Mouse (Mus musculus) intestine, embryonic 16.5 days (tissue): ENCODE measurements around the gene Hcn2. TPM values are rescaled to one million over a fixed set of nuclear protein-coding genes. Genes with fewer than 3 reads are reported as not detected.
A peak's percentile ranks its signal among the peaks of the same experiment; 100 is the strongest.

ENCODE experiments used
- ATAC-seq: fragments of 200-750 bp; cut with Nextera tagmentation; 2 replicates; pipeline ENCODE4 v1.8.0; 2017; ENCODE audit warnings: moderate TSS enrichment, moderate library complexity
- H3K27ac ChIP-seq: fragments of 300-500 bp; sonication (generic); 2 replicates; pipeline ENCODE4 v1.5.1; 2014; ENCODE audit warnings: mild to moderate bottlenecking, low read length
- H3K27me3 ChIP-seq: fragments of 300-500 bp; sonication (generic); replicated peaks from 2 replicates; pipeline ENCODE4 v1.6.1; 2014; ENCODE audit warnings: low read length, control low read depth, mixed read lengths; ENCODE audit not compliant: control insufficient read depth, insufficient read depth
- H3K36me3 ChIP-seq: fragments of 300-500 bp; sonication (generic); 2 replicates; pipeline ENCODE4 v1.6.1; 2014; ENCODE audit warnings: low read length, control low read depth; ENCODE audit not compliant: control insufficient read depth, insufficient read depth
- H3K4me1 ChIP-seq: fragments of 300-500 bp; sonication (generic); 2 replicates; pipeline ENCODE4 v1.6.1; 2014; ENCODE audit warnings: low read length, control low read depth, mixed read lengths; ENCODE audit not compliant: control insufficient read depth, insufficient read depth
- H3K4me2 ChIP-seq: fragments of 300-500 bp; sonication (generic); 2 replicates; pipeline ENCODE4 v1.6.1; 2014; ENCODE audit warnings: low read depth, low read length, control low read depth
- H3K4me3 ChIP-seq: fragments of 300-500 bp; sonication (generic); 2 replicates; pipeline ENCODE4 v1.5.1; 2014; ENCODE audit warnings: mild to moderate bottlenecking, low read length
- H3K9ac ChIP-seq: fragments of 300-500 bp; sonication (generic); 2 replicates; pipeline ENCODE4 v1.6.1; 2014; ENCODE audit warnings: low read depth, low read length
- H3K9me3 ChIP-seq: fragments of 300-500 bp; sonication (generic); 2 replicates; pipeline ENCODE4 v1.6.1; 2016; ENCODE audit warnings: low read length, control low read depth; ENCODE audit not compliant: control insufficient read depth
- WGBS: fragments of 180-500 bp; shearing (Covaris S2); extraction: QIAGEN DNeasy Blood & Tissue Kit; methylation state at CpG from one replicate; pipeline ENCODE4 v1.1.7; 2014; 5-methylcytosine and 5-hydroxymethylcytosine counted together
- polyA plus RNA-seq: library from polyadenylated mRNA; unstranded; fragments of >200 nt; fragmentation: Nextera tagmentation; extraction: Ambion mirVana; gene quantifications from 2 replicates; pipeline ENCODE4 v1.2.1, GENCODE M21; 2015

Hcn2 gene
- polyA plus RNA-seq: 0.04 TPM in 1 of 2 replicates, not detected in the other

- peak within 1 kb of the TSS; percentile 95 for H3K4me2 ChIP-seq
- peaks cover 5% of the 10 kb centered on the region; the same call in 1 of the 2 replicates for H3K36me3 ChIP-seq
- 2% methylated on average over 57 of the region's 91 CpGs for WGBS
- peaks cover 13% of the 10 kb centered on the region for H3K4me1 ChIP-seq
- H3K27ac ChIP-seq: no peak within 1 kb of the TSS
- H3K27me3 ChIP-seq: peaks cover 40% of the 10 kb centered on the region
- H3K9ac ChIP-seq: peak within 1 kb of the TSS; percentile 63
- ATAC-seq: peak; percentile 52
- H3K4me3 ChIP-seq: peak within 1 kb of the TSS; percentile 67
- H3K9me3 ChIP-seq: no peaks in the 10 kb centered on the region
Observed at GRCm38 (mm10) chr10:79716254-79716987, at the start of gene Hcn2. Gene Hcn2, plus strand, starts transcription at chr10:79716634.

GRCm38 (mm10) chr10:79668076-79668475 lies 48.4 kb upstream of the Hcn2 start:
- ATAC-seq: no peak
- H3K4me3 ChIP-seq: no peak overlapping the region
- WGBS: 82% methylated on average over 5 of the region's 5 CpGs
- H3K27me3 ChIP-seq: no peaks in the 10 kb centered on the region
- H3K9me3 ChIP-seq: no peaks in the 10 kb centered on the region
- no peaks in the 10 kb centered on the region for H3K36me3 ChIP-seq
- H3K4me1 ChIP-seq: peaks cover 12% of the 10 kb centered on the region
- no peak overlapping the region for H3K4me2 ChIP-seq
- H3K9ac ChIP-seq: no peak overlapping the region
- no peak overlapping the region for H3K27ac ChIP-seq

- H3K4me1 ChIP-seq: peaks cover 12% of the 10 kb centered on the region
- peak within 1 kb of the TSS; percentile 91 for H3K4me2 ChIP-seq
- peak within 1 kb of the TSS; percentile 90 for H3K9ac ChIP-seq
- peak; percentile 81 for ATAC-seq
- no peaks in the 10 kb centered on the region for H3K36me3 ChIP-seq
- H3K4me3 ChIP-seq: peak within 1 kb of the TSS; percentile 93
- H3K9me3 ChIP-seq: no peaks in the 10 kb centered on the region
- peak within 1 kb of the TSS; percentile 92 for H3K27ac ChIP-seq
- WGBS: under 1% methylated on average over 45 of the region's 45 CpGs
- H3K27me3 ChIP-seq: no peaks in the 10 kb centered on the region
Observed at GRCm38 (mm10) chr10:79668771-79669575, 47.5 kb upstream of the Hcn2 start, which contains the start of gene Tpgs1. Gene Tpgs1, plus strand, starts transcription at chr10:79669369.

- WGBS: 0% methylated on average over 47 of the region's 47 CpGs
- H3K9me3 ChIP-seq: no peaks in the 10 kb centered on the region
- no peaks in the 10 kb centered on the region for H3K27me3 ChIP-seq
- no peaks in the 10 kb centered on the region for H3K36me3 ChIP-seq
- peak overlapping the region; percentile 92 for H3K27ac ChIP-seq
- ATAC-seq: peak; percentile 68
- H3K4me1 ChIP-seq: peaks cover 12% of the 10 kb centered on the region
- peak overlapping the region; percentile 90 for H3K9ac ChIP-seq
- peak overlapping the region; percentile 93 for H3K4me3 ChIP-seq
- peak overlapping the region; percentile 91 for H3K4me2 ChIP-seq
Observed at GRCm38 (mm10) chr10:79669576-79670057, 46.8 kb upstream of the Hcn2 start.

- Histone ChIP-seq H3K4me1 (peaks cover 12% of the 10 kb centered on the region), H3K27ac (peak overlapping the region; percentile 92), H3K27me3 (no peaks in the 10 kb centered on the region), H3K9ac (peak overlapping the region; percentile 90), H3K9me3 (no peaks in the 10 kb centered on the region), H3K4me2 (peak overlapping the region; percentile 91), H3K4me3 (peak overlapping the region; percentile 93), H3K36me3 (no peaks in the 10 kb centered on the region)
- 31% methylated on average over 15 of the region's 15 CpGs for WGBS
- peak; percentile 35 for ATAC-seq
Observed at GRCm38 (mm10) chr10:79670071-79670888, 46.2 kb upstream of the Hcn2 start.

GRCm38 (mm10) chr10:79671396-79672087 lies 44.9 kb upstream of the Hcn2 start:
- H3K27ac ChIP-seq: no peak overlapping the region
- peaks cover 12% of the 10 kb centered on the region for H3K4me1 ChIP-seq
- H3K36me3 ChIP-seq: no peaks in the 10 kb centered on the region
- H3K4me3 ChIP-seq: no peak overlapping the region
- H3K9ac ChIP-seq: no peak overlapping the region; the same call in 1 of the 2 replicates
- no peaks in the 10 kb centered on the region for H3K27me3 ChIP-seq
- H3K9me3 ChIP-seq: no peaks in the 10 kb centered on the region
- ATAC-seq: no peak
- H3K4me2 ChIP-seq: peak overlapping the region; percentile 91; the same call in 1 of the 2 replicates
- WGBS: 45% methylated on average over 6 of the region's 6 CpGs

GRCm38 (mm10) chr10:79672088-79672455 lies 44.4 kb upstream of the Hcn2 start:
- no peak overlapping the region for H3K9ac ChIP-seq
- H3K9me3 ChIP-seq: no peaks in the 10 kb centered on the region
- H3K27ac ChIP-seq: no peak overlapping the region
- peaks cover 12% of the 10 kb centered on the region for H3K4me1 ChIP-seq
- H3K36me3 ChIP-seq: no peaks in the 10 kb centered on the region
- H3K27me3 ChIP-seq: no peaks in the 10 kb centered on the region
- H3K4me3 ChIP-seq: no peak overlapping the region
- WGBS: 52% methylated on average over 3 of the region's 3 CpGs
- H3K4me2 ChIP-seq: no peak overlapping the region
- ATAC-seq: no peak

GRCm38 (mm10) chr10:79673054-79673453 lies 43.4 kb upstream of the Hcn2 start:
- Histone ChIP-seq H3K27ac (no peak overlapping the region), H3K4me1 (peaks cover 12% of the 10 kb centered on the region), H3K4me3 (no peak overlapping the region), H3K9me3 (no peaks in the 10 kb centered on the region), H3K27me3 (no peaks in the 10 kb centered on the region), H3K4me2 (no peak overlapping the region), H3K9ac (no peak overlapping the region), H3K36me3 (no peaks in the 10 kb centered on the region)
- ATAC-seq: no peak
- 88% methylated on average over 3 of the region's 3 CpGs for WGBS
